Mouse (Mus musculus): ENCODE data around the gene Crbn.

Crbn gene

DNA sequence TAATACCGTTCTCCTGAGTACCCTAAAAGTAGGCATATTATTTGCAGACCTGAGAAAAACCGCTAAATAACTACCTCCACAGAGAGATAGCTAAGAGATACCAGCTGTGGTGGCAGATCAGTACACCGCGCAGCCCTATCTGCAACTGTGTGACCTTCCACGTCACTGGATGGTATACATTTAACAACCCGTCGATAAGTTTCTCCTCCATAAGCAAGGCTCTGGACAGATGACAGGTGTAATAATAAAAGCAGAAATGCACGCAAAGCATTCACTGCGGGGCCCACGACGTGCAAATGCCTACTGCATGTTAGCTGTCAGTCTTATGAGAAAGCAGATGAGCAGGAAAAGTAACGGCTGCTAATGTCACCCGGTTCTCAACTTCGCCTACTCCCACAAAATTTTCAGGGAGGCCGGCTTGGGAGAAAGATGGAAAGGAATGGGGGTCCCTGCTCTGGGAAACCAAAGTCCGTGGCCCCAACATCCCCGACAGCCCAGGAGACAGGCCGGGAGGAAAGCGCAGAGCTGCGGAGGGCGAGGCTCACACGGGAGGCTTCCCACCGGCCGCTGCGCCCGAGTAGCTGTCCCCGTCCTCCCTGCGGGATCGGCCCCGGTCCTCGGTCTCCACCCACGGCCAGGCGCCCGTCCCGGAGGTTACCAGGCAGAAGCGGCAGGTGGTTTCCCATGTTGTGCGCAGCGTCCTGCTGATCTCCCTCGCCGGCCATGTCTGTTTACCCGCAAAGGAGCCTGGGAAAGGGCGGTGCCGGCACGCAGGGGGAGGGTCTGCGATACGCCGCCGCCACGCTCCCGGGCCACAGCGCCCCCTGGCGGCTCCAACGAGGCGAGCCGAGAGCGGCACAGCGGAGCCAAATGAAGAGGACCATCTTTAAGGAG, at the start of gene Crbn:
Gene Crbn, minus strand, starts transcription at position 745 of the 894 bp plus-strand sequence.
- peak; percentile 86 for DNase-seq (ENCODE audit: low read depth, low spot score)

DNA sequence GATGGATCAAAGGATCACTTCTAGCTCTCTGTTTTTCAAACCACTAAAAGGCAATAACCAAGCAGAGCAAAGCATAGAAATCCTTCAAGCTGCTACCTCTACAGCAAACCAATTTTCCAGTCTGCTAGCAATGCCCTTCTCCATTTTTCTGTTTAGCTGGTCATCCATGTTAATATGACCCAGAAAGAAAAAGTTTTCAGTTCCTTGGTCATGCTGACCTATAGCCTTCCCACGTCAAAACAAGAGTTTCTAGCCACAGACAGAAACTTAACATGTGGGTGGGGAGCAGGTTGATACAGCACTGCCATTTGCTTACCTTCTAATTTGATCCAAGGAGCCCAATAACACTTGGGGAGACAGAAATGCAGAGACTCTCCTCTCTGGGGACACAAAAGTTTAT, 40.3 kb upstream of the Crbn start:
- no peak for DNase-seq (ENCODE audit: low read depth, low spot score)

- no peak for DNase-seq (ENCODE audit: low read depth, low spot score)
Measured at GRCm38 (mm10) chr6:106838053-106838452, 38.2 kb upstream of the Crbn start.

GRCm38 (mm10) chr6:106835316-106835715, 35.4 kb upstream of the Crbn start:
- no peak for DNase-seq (ENCODE audit: low read depth, low spot score)

GRCm38 (mm10) chr6:106822329-106822728, 22.5 kb upstream of the Crbn start:
- DNase-seq (ENCODE audit: low read depth, low spot score), result no peak

- peak; percentile 84 for DNase-seq (ENCODE audit: low read depth, low spot score)
Measured at GRCm38 (mm10) chr6:106820566-106820965, 20.7 kb upstream of the Crbn start.

DNA sequence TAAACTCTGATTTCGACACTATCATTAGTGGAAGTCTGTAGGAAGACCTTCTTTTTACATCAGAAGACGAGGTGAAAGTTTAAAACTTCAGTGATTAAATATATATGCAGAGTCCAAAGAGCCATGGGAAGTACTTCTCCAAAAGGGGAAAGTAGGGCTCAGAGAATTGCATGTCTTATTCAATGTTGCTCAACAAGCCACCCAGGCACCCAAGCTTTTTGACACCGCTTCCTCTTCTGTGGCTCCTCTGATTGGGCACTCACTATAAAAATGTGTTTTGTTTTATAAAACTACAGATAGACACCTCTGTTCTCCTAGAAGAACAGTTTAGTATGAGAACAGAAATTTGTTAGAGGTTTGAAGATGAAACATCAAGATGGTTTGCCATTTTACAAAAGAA, 20.0 kb upstream of the Crbn start:
- no peak for DNase-seq (ENCODE audit: low read depth, low spot score)

GRCm38 (mm10) chr6:106819246-106819645, 19.4 kb upstream of the Crbn start:
- DNase-seq (ENCODE audit: low read depth, low spot score), result no peak

DNA sequence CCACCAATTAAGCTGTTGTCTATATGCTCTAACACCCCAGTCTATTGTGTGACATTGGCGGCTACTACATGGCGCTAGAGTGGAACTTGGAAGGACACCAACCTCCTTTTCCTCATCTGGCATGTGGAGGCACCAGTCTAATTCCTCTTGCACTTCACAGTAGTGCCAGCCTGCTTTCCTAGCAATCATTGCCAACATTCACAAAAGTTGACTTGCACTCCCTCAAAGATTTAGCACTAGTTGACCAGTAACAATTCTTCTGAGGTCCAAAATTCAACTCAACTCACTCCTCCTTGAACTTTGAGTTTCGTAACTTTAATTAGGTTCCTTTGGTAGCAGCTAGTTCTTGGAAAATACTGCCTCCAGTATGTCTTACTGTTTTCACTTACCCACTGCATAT, 10.8 kb upstream of the Crbn start:
- DNase-seq (ENCODE audit: low read depth, low spot score), result no peak

DNA sequence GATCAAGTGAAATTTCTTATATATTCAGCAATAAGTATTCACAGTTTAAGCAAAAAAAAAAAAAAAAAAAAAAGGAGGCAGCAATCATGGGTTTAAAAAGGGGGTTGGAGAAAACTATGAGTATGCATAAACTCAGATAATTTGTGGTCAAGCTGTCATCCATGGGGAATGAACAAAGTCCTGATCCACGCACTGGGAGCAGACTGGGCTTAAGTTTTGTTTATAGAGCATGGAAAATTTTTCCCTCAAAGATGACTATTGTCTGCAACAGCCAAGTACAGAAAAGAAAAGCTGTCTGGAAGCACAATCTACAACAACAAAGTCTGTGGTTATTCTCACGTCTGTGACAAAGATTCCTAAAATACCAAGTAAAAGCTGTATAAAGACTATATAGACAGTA, 9.3 kb upstream of the Crbn start:
- no peak for DNase-seq (ENCODE audit: low read depth, low spot score)

GRCm38 (mm10) chr6:106804904-106805303, 5.0 kb upstream of the Crbn start:
- DNase-seq (ENCODE audit: low read depth, low spot score), result peak; percentile 69

GRCm38 (mm10) chr6:106800227-106800557, 315 bp upstream of the Crbn start:
- no peak for DNase-seq (ENCODE audit: low read depth, low spot score)

DNA sequence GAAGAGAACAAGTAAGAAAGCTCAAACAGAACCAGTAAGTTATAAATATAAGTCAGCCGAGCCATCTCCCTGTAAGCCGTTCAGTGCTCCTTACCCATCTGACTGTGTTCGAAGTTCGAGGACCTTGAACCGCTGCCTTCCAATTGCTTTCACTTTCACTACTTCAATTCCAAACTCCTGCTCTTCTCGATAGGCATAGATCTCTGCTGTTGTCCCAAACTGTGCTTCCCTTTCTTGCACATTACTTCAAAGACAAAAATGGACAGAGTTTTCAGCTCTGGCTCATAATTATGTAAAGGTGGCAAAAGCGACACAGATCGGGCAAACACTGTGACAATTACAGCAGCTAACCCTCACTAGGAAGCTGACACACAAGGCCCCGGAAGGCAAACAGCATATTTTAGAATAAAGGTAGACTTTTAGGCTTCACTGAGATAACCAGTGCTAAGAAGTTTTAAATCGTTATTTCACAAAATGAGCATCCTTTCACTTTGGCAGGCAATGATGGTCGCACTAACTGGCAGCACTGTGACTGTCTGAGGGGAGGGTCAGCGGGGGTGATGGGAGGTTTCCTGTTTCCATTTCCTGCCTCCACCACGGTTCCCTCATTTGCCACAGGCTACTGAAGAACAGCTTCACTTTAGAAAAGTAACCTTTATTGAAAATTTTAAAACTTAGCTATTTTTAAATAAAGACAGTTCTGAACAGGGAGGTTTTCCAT, 5.6 kb downstream of the Crbn start:
- DNase-seq (ENCODE audit: low read depth, low spot score), result no peak

DNA sequence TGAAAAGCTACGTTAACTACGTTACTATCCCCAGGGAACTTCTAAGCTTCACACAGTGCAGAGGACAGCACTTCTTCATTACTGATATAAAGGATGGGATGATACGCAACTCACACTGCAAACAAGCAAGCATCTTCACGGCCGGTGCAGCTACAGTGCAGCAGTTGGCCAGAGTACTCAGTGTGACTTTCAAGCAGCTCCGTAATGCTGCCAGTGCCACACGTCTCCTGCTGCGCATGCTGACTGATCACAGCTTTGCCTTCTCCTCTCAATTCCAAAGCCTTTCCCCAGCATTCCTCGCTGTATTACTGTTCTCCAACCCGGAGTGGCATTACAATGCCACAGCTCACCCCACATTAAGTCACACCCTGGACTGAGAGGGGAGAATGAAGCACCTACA, 6.3 kb downstream of the Crbn start:
- peak; percentile 45 for DNase-seq (ENCODE audit: low read depth, low spot score)

DNA sequence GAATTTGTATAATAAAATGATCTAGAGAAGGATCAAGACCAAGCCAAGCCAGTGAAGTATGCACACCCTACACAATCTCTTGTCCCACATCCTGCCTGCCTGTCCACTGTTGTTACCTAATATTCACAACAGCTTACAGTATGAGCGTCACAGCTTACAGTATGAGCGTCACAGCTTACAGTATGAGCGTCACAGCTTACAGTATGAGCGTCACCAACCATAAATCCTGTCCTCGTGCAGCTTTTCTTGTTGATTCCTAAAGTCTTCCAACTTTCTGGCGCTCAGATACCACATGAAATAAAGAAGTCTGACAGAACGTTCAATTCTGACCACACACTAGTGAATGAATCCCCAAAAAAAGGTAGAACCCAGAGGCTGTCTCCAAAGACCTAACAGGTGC, 6.8 kb downstream of the Crbn start:
- DNase-seq (ENCODE audit: low read depth, low spot score), result no peak

DNA sequence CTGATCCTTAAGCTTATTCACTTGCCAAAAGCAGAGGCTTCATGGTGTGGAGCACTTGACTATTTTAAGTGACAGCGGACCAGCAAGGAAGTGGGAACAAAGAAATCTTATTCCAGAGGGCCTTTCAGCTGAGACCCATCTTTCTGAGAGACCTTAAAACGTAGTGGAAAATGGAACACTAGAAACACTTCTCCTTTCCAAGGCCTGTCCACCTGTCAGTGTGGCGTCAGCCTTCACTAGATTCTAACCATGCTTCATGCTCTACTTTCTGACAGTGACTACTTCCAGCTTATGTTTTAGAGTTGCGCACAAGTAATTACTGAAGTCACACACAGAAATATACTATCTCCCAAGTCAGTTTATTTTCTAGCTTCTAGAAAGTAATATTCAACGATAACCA, 7.4 kb downstream of the Crbn start:
- no peak for DNase-seq (ENCODE audit: low read depth, low spot score)

- DNase-seq (ENCODE audit: low read depth, low spot score), result no peak
Measured at GRCm38 (mm10) chr6:106791429-106791828, 8.4 kb downstream of the Crbn start.

DNA sequence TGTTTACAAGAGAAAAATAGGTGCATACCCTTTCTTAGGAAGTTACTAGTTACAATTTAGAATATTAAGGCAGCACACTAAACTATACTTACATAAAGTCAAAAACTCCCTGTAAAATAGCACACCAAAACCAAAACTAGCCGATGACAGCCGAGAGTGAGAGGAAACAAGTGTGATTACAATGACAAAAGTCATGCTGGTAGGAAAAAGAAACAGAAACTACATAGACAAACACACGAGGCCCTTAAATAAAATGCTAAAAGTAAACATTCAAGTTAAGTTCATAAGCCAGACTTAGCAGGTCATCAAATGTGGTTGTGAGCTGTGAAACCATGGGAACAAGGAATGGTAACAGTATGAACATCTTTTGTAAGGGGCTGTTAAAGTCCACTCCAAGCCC, 12.7 kb downstream of the Crbn start:
- no peak for DNase-seq (ENCODE audit: low read depth, low spot score)

DNA sequence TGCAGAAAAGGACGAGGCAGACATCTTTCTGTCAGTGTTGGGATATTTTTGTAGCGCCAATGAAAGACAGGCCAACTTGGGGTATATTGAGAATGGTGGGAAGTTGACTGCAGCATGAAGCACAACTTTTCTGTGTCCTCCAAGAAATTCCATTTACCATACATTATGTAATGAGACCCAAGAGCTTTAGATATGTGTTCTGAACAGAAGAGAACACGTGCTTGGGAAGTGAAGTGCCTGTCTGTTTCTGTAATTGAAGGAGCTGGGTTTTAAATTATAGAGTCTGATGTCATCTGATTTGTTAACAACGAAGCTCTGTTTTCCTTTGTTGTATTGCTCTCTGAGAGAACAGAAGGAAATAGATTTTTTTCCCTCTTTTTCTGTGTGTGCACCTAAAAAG, 29.8 kb downstream of the Crbn start:
- no peak for DNase-seq (ENCODE audit: low read depth, low spot score)

DNA sequence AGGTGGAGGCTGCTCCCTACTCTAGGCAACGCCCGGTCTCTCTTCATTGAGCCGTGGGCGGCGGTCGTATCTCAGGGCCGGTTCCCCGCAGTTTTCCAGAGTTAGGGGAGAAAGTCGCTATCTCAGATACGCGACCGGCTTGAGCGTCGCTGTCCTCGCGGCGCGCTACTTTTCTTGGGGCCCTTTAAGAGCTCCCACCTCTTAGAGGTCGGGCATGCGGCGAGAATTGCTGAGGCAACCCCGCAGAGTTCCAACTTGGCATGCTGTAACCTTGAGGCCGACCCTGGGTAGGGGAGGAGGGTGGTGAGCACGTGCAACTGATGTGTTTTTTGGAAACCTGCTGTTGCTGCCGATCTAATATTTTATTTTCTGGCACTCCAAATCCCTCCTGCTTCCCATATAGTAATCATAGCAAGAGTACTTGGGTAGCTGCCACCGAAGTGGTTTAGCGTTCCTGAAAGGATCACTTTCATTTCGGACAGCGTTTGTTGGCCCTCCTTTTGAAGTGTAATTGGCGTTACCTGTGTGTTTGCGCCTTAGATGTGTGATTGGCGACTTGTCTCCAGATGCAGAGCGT, 30.5 kb downstream of the Crbn start:
- no peak for DNase-seq (ENCODE audit: low read depth, low spot score)

DNA sequence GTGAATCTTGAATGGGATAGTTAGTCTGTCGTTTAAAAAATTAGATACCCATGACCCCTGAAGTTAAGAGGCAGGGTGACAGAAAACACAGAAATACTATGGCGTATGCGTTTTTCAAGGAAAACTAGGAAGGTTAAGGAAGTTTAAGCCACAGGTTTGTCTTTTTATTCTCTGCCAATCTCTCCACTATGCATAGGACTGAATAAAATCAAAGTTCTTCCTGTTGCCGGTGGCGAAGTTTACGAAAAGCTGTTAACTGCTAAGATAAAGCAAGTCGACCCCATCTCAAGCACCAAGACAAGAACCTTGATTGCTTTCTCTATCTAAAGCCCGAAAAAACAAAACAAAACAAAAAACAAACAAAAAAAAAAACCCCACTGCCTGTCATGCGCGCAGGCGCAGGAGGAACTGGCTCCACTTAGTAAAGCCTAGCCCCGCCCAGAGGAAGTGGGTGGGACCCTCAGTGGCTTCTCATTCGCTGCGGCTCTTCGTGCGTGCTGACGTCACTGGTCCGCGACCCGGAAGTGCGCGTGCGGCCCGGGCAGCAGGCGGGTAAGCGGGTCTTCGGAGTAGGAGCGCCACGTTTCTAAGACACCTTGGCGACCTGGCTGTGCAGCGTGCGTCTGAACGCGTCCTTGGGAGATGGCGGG, 31.1 kb downstream of the Crbn start, which contains the start of gene Trnt1:
Gene Trnt1, plus strand, starts transcription at position 481 of the 650 bp plus-strand sequence.
- DNase-seq (ENCODE audit: low read depth, low spot score), result peak; percentile 96

- no peak for DNase-seq (ENCODE audit: low read depth, low spot score)
Measured at GRCm38 (mm10) chr6:106766774-106767173, 33.1 kb downstream of the Crbn start.

Measured in R1 (cell line).